Mouse (Mus musculus): ENCODE data around the gene Cd19. TPM values are rescaled to one million over a fixed set of nuclear protein-coding genes. Genes with fewer than 3 reads are reported as not detected.
A peak's percentile ranks its signal among the peaks of the same experiment; 100 is the strongest.

Cd19 gene
- total and polyA plus RNA-seq, 3 experiments = not detected

DNA sequence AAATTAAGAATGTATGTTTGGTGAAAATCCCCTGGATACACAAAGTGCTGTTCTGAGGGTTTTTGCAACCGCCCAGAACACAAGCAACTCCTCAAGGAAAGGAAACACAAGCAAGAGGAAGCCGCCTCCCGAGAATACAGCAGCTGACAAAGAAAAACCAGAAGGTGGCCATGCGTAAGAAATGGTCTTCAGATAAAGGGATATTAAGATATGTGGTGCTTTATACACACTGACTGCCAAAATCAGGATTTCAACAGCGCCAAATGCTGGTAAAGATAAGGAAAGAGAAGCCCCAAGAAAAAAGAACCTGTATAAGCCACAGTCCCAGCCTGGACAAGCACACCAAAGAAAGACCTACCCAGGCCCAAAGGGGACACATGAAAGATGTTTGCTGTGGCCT lies 31.1 kb downstream of the Cd19 start:
- H3K27ac ChIP-seq (ENCODE audit: control insufficient read depth, low read depth, low read length) = no peak overlapping the region
- H3K9ac ChIP-seq (ENCODE audit: control insufficient read depth, low read depth, low read length, poor library complexity, severe bottlenecking) = no peak overlapping the region
- H3K79me2 ChIP-seq (ENCODE audit: control insufficient read depth, insufficient read depth, low read length, poor library complexity) = no peaks in the 10 kb centered on the region
- H3K4me3 ChIP-seq (ENCODE audit: control insufficient read depth in 1 of 2, insufficient read depth in 1 of 2, low read depth in 2 of 2, low read length in 2 of 2) = no peak overlapping the region
- DNase-seq (ENCODE audit: low read depth, low spot score) = peak; percentile 40
- TF ChIP-seq MEF2A (IDR thresholded peaks at IDR 0.05; ENCODE audit: extremely low read depth, insufficient replicate concordance, low read depth, low read length, poor library complexity, severe bottlenecking) (no peak), TCF12 (IDR thresholded peaks at IDR 0.05; ENCODE audit: low read depth, low read length) (peak; percentile 78), ETS1 (IDR thresholded peaks at IDR 0.05; ENCODE audit: low read depth, low read length) (peak; percentile 65), MAZ (IDR thresholded peaks at IDR 0.05; ENCODE audit: low read depth, low read length) (no peak), EP300 (IDR thresholded peaks at IDR 0.05; ENCODE audit: low read depth in 1 of 2, low read length in 2 of 2) (peak; percentile 19 to 58; a peak in 2 of 4 replicates), MAFK (IDR thresholded peaks at IDR 0.05; ENCODE audit: borderline replicate concordance, low read depth, low read length) (0 out of 2 replicates have a peak, but pooled peaks have one; percentile 22), TAL1 (IDR thresholded peaks at IDR 0.05; ENCODE audit: low read length) (no peak), POLR2A (IDR thresholded peaks at IDR 0.05; ENCODE audit: control insufficient read depth in 1 of 2, insufficient read depth in 1 of 2, low read depth in 1 of 2, low read length in 2 of 2, poor library complexity in 1 of 2) (no peak), SMC3 (IDR thresholded peaks at IDR 0.05; ENCODE audit: low read depth, low read length) (no peak), GATA1 (IDR thresholded peaks at IDR 0.05; ENCODE audit: low read depth, low read length) (peak; percentile 75), RAD21 (IDR thresholded peaks at IDR 0.05; ENCODE audit: low read depth, low read length) (no peak), SIN3A (IDR thresholded peaks at IDR 0.05; ENCODE audit: low read length) (peak; percentile 53), CHD2 (IDR thresholded peaks at IDR 0.05; ENCODE audit: low read length) (no peak), CTCF (IDR thresholded peaks at IDR 0.05 in 2 of 3, conservative IDR thresholded peaks at IDR 0.05 in 1 of 3; ENCODE audit: control insufficient read depth in 1 of 3, insufficient read depth in 1 of 3, low read depth in 2 of 3, low read length in 3 of 3, poor library complexity in 1 of 3, severe bottlenecking in 1 of 3) (no peak), POLR2AphosphoS2 (IDR thresholded peaks at IDR 0.05; ENCODE audit: low read length) (no peak), MXI1 (IDR thresholded peaks at IDR 0.05; ENCODE audit: low read depth, low read length) (0 out of 2 replicates have a peak, but pooled peaks have one; percentile 25), RCOR1 (IDR thresholded peaks at IDR 0.05; ENCODE audit: low read depth, low read length) (peak; percentile 95), E2F4 (IDR thresholded peaks at IDR 0.05; ENCODE audit: borderline replicate concordance, low read depth, low read length) (no peak)
- no peaks in the 10 kb centered on the region for H3K9me3 ChIP-seq (replicated peaks; ENCODE audit: insufficient read depth, low read length)
- H3K4me1 ChIP-seq (ENCODE audit: control insufficient read depth in 1 of 2, insufficient read depth in 2 of 2, low read length in 2 of 2) = peaks cover 0 to 5% of the 10 kb centered on the region in 2 experiments; a peak in 1 of 4 replicates
- peaks cover 1 to 11% of the 10 kb centered on the region in 2 experiments; a peak in 3 of 4 replicates for H3K36me3 ChIP-seq (ENCODE audit: control insufficient read depth in 1 of 2, insufficient read depth in 2 of 2, low read length in 2 of 2)
- H3K27me3 ChIP-seq (ENCODE audit: control insufficient read depth in 1 of 2, insufficient read depth in 2 of 2, low read length in 2 of 2) = no peaks in the 10 kb centered on the region

- H3K4me1 ChIP-seq (ENCODE audit: control insufficient read depth in 1 of 2, insufficient read depth in 2 of 2, low read length in 2 of 2) = peaks cover 3 to 12% of the 10 kb centered on the region in 2 experiments; a peak in 2 of 4 replicates
- peak within 1 kb of the TSS; percentile 69 for H3K9ac ChIP-seq (ENCODE audit: control insufficient read depth, low read depth, low read length, poor library complexity, severe bottlenecking)
- no peaks in the 10 kb centered on the region for H3K9me3 ChIP-seq (replicated peaks; ENCODE audit: insufficient read depth, low read length)
- peaks cover 0 to 11% of the 10 kb centered on the region in 2 experiments; a peak in 2 of 4 replicates for H3K36me3 ChIP-seq (ENCODE audit: control insufficient read depth in 1 of 2, insufficient read depth in 2 of 2, low read length in 2 of 2)
- H3K4me3 ChIP-seq (ENCODE audit: control insufficient read depth in 1 of 2, insufficient read depth in 1 of 2, low read depth in 2 of 2, low read length in 2 of 2) = peak within 1 kb of the TSS; percentile 62 to 76
- DNase-seq (ENCODE audit: low read depth, low spot score) = peak; percentile 97
- peaks cover 9% of the 10 kb centered on the region for H3K79me2 ChIP-seq (ENCODE audit: control insufficient read depth, insufficient read depth, low read length, poor library complexity)
- H3K27me3 ChIP-seq (ENCODE audit: control insufficient read depth in 1 of 2, insufficient read depth in 2 of 2, low read length in 2 of 2) = no peaks in the 10 kb centered on the region
- H3K27ac ChIP-seq (ENCODE audit: control insufficient read depth, low read depth, low read length) = peak within 1 kb of the TSS; percentile 15; the same call in 1 of the 2 replicates
- TF ChIP-seq BHLHE40 (IDR thresholded peaks at IDR 0.05; ENCODE audit: borderline replicate concordance, low read depth, low read length) (peak; percentile 77; the same call in 1 of the 2 replicates), MAZ (IDR thresholded peaks at IDR 0.05; ENCODE audit: low read depth, low read length) (peak; percentile 48; the same call in 1 of the 2 replicates), CHD2 (IDR thresholded peaks at IDR 0.05; ENCODE audit: low read length) (no peak), NRF1 (IDR thresholded peaks at IDR 0.05; ENCODE audit: insufficient read depth, low read depth, low read length, poor library complexity, severe bottlenecking) (0 out of 2 replicates have a peak, but pooled peaks have one; percentile 22), TBP (IDR thresholded peaks at IDR 0.05; ENCODE audit: low read depth, low read length) (peak; percentile 87), MYC (IDR thresholded peaks at IDR 0.05; ENCODE audit: low read depth, low read length) (peak; percentile 70; the same call in 1 of the 2 replicates), RAD21 (IDR thresholded peaks at IDR 0.05; ENCODE audit: low read depth, low read length) (peak; percentile 95), SIN3A (IDR thresholded peaks at IDR 0.05; ENCODE audit: low read length) (peak; percentile 99), SMC3 (IDR thresholded peaks at IDR 0.05; ENCODE audit: low read depth, low read length) (peak; percentile 99), NELFE (IDR thresholded peaks at IDR 0.05; ENCODE audit: low read depth, low read length) (peak; percentile 74), ELF1 (IDR thresholded peaks at IDR 0.05; ENCODE audit: low read depth, low read length) (peak; percentile 80), HCFC1 (IDR thresholded peaks at IDR 0.05; ENCODE audit: low read depth, low read length) (peak; percentile 94), POLR2AphosphoS2 (IDR thresholded peaks at IDR 0.05; ENCODE audit: low read length) (no peak; the same call in 1 of the 2 replicates), USF1 (IDR thresholded peaks at IDR 0.05; ENCODE audit: low read depth, low read length) (peak; percentile 100), GATA1 (IDR thresholded peaks at IDR 0.05; ENCODE audit: low read depth, low read length) (no peak), ZMIZ1 (IDR thresholded peaks at IDR 0.05; ENCODE audit: low read depth, low read length) (peak; percentile 72), RCOR1 (IDR thresholded peaks at IDR 0.05; ENCODE audit: low read depth, low read length) (peak; percentile 17; the same call in 1 of the 2 replicates), TAL1 (IDR thresholded peaks at IDR 0.05; ENCODE audit: low read length) (no peak), EP300 (IDR thresholded peaks at IDR 0.05; ENCODE audit: low read depth in 1 of 2, low read length in 2 of 2) (peak in 1 of 2 experiments; percentile 52; a peak in 1 of 4 replicates)
Observed at GRCm38 (mm10) chr7:126377278-126378158, 37.2 kb downstream of the Cd19 start, which contains the start of gene Spns1. TSS of gene Spns1 (minus strand) at chr7:126377450.
